Mouse (Mus musculus): Measurements from ENCODE around the gene Wwox.

The Wwox gene

DNA sequence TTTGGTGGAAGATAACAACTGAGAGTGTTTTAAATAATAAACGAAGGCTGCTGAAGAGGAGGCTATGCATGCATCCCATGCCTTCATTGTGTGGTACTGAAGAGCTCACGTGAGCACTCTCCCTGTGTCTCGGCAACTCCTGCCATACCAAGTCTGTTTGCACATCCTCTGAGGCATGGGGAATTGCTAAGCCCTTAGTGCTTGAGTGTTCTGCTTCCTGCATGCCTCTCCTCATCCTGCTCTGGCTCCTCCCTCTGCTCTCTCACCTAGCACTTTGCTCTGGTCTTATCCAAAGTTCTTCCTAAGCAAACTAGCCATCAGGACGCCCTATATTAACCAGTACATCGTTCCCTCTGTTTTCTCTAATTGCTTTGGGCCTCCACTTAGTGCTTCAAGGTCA lies 463.1 kb downstream of the Wwox start:
- DNase-seq (ENCODE audit: low spot score) = peak; percentile 27

DNA sequence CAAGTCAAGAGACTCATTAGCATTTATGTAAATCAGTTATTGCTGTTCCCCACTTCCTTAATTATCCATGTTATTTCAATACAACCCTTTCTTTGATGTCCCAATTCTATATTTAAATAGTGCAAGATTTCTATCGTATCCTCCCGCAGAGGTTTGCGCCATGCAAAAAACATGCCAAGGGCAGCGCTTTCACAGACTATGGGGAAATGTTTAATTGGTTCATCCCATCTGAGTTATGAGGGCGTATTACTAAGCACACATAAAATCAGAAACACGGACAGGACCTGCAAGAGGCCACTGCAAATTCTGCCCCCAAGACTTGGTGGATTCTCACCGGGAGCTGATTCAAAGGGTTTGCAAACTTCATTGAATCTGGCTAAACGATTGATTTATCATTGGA lies 468.6 kb downstream of the Wwox start:
- DNase-seq (ENCODE audit: low spot score) = no peak

DNA sequence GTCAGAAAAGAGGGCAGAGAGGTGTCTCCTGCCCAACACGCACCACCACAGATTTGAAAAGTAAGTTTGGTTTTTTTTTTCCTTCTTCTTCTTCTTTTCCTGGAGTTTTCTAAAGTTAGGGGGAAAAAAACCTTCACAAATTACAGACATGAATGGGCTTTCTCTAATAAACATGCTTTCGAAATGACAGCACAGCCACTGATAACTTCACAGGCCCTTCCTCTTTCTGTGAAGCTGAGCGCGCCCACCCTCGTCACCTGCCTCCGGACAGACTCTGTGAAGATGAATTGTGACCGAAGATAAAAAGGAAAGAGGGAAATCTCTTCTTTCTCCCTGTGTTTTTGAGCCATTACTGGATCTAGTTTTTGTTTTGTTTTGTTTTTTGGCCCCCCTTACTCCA lies 469.1 kb downstream of the Wwox start:
- no peak for DNase-seq (ENCODE audit: low spot score)

DNA sequence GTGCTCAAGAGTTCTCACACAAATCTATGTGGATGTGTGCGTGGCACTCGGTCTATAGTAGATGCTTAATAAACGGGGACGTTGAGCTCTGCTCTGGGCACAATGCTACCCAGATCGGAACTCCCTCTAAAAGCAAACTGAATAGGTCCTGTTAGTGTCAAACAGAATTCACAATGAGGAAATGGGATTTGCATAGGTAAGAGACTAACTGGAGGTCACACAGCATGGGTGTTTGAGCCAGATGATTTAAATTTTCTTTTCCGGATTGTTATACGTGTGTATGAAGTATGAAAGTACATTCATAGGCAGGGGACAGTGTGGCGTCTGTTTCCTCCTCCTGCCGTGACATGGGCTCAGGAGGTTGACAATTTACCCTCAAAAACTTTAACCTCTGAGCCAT lies 469.7 kb downstream of the Wwox start:
- DNase-seq (ENCODE audit: low spot score) = no peak

DNA sequence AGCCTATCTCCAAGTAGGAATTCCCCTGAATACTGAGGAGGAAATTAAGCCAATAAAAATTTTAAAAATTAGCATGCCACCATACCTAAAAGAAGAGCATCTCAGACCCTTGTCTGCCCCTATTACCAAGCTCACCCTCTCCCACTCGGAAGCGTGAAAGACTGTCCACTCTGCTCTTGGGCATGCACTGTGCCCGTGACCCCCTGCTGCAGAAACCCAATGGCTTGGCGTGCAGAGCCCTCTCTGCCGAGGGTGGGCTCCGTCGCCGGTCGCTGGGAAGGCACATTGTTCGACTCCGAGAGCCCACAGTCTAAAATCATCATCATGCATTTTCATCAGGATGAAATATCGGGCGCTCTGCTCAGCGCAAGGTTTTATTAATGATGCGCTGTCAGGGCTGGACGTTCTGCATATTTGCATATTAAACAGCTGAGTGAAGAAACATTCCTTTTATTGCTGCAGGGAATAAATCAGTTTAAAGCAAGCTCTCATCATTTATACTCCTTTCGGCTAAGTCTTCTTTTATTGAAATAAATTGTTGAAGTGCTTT lies 471.7 kb downstream of the Wwox start:
- no peak for DNase-seq (ENCODE audit: low spot score)

DNA sequence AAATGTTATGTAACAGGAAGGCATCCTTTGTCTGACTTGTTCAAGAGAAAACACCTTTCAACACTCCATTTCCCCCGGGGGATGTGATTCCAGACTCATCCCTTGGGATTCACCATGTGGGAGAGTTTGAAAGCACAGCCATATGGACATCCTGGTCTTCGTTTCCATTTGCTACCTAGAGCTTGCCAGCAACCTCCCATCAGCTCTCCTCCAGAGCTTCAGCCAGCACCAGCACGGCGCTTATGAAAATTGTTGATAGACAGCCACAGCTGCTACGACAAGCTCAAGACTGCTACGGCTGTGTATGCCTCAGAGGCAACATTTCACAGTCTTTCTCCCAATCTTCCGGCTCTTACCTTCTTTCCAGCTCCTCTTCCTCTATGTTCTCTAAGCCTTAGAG lies 484.2 kb downstream of the Wwox start:
- DNase-seq (ENCODE audit: low spot score) = no peak

DNA sequence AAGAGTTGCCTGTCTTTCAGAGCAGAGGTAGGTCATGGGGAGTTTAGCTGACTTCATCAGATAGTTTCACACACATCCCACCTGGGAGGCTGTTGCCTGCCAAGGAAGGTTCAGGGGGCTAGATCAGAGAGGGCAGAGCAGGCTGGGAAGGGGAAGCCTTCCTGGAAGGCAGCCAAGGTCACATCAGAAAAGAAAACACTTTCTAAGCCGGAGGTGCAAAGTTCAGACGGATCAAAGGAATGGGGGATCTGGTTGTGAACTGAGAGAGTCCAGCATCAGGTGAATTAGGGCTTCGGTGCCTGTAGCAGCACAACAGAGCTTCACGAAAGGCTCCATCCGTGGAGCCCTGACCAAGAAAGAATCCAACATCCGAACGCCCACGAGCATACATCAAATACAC lies 488.0 kb downstream of the Wwox start:
- DNase-seq (ENCODE audit: low spot score) = no peak

DNA sequence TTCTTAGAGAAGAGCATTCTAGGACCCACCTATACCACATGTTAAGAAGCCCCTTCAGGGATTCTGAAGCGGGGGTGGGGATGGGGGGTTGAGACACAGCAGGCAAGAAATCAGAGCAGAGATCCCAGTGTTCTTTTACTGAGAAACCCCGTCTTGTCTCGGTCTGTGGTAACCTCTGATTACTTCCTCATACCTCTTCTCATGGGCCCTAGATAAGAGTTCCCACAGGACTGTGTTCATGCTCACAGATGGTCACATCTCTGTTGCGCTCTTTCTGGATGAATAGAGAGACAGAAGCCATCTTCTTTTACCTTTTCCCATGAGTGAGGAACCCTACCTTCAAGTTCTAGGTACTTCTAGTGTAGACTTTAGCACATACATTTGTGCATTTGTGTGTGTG lies 488.5 kb downstream of the Wwox start:
- DNase-seq (ENCODE audit: low spot score) = no peak

DNA sequence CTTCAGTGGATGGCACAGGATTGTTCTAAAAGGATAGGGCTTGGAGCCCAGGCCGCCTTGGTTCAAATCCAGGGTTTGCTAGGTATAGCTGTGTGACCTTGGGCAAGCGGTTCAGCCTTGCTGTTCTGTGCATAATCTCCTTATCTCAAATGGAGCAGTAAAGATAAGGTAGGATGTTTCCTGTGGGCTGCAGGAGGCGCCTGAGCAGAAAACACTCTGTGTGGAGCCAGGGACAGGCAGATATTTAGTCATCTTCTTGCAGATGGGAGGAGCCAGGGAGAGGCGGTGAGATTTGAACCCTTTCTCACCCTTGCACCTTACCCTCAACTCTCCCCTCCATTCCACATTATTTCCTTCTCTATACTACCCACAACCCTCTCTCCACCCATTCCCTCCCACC lies 490.1 kb downstream of the Wwox start:
- no peak for DNase-seq (ENCODE audit: low spot score)

DNA sequence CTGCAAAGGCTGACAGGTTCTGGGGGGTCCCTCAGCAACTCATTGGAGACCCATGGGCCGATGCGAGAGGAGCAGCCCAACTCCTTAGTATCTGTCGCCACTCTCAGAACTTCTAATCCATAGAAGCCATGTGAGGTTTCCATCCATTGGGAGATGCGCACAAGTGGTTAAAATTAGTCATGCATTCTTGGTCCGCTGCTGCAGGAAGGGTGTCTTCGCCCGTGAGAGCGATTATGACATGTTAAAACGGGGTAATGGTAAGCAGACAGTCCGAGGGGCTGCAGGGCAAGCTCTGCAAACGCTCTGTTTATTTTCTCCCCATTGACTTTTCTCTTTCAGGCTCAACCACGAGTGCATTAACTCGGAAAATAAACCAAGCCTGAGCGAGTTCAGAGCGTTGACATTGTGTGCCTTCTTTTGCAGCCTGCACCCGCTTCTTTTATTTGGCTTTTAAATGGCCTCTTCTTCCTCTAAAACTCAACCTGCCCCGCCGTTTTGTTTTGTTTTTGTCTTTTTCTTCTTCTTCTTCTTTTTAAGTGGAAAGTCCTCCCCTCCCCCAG lies 492.7 kb downstream of the Wwox start:
- no peak for DNase-seq (ENCODE audit: low spot score)

DNA sequence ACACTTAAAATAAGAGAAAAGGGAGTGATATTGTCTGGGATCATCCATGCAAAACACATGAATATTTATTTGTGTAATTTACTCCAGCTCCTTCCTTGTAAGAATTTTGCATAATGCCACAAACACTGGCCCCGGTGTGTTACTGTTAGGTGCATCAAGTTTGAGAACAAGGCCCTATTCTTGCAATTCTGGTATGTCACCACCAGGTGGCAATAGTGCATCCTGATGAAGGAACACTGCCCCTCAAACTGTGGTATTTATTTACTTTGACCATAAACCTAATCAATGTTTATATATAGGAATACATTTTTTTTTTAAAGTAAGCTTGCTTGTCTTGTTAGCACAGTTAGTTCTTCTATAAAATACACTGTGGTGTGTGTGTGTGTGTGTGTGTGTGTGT lies 493.8 kb downstream of the Wwox start:
- DNase-seq (ENCODE audit: low spot score) = no peak

DNA sequence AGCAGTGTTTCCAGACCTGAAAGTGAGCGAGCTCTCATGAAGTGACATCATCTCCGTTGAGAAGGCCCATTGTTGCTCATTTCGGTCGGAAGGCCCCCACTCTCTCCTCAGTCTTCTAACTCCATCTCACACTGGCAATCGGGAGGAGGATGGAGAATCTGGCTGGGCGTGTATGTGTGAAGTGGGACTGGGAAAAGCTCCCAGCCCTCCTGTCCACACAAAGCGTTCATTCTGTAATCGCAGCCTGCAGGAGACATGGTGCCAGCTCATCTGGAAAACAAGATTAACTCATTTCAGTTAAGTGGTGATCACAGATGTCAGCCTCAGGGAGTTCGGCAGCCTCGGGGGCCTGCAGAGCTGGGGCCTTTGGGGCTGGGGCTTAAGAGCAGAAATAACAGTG lies 497.4 kb downstream of the Wwox start:
- DNase-seq (ENCODE audit: low spot score) = no peak

DNA sequence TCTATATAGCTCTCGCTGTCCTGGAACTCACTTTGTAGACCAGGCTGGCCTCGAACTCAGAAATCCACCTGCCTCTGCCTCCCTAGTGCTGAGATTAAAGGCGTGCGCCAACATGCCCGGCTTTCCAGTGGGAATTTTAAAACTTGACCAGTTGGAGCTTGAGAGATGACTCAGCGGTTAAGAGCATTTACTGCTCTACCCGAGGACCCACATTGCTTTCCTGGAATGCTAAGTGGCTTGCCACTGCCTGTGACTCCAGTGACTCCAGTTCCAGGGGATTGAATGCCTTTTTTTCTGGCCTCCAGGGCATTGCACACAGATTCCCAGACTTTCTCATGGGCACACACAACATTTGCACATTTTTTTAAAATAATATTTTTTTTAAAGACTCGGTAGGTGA lies 499.9 kb downstream of the Wwox start:
- peak; percentile 34 for DNase-seq (ENCODE audit: low spot score)

DNA sequence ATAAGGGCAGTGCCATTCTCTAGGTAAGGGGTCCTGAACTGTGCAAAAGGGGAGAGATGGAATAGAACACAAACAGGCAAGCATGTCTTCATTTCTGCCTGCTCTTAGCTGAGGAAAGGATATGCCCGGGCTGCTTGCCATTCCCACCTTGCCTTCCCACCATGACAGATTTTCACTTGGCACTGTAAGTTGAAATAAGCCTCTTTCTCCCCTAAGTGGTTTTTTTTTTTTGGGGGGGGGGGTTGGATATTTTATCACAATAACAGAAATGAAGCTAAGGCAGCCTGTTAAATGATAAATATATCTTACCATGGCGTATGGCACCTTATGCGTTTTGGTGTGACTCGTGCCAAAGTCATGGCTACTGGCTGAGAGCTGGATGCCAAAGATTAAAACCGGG lies 501.6 kb downstream of the Wwox start:
- DNase-seq (ENCODE audit: low spot score) = no peak

DNA sequence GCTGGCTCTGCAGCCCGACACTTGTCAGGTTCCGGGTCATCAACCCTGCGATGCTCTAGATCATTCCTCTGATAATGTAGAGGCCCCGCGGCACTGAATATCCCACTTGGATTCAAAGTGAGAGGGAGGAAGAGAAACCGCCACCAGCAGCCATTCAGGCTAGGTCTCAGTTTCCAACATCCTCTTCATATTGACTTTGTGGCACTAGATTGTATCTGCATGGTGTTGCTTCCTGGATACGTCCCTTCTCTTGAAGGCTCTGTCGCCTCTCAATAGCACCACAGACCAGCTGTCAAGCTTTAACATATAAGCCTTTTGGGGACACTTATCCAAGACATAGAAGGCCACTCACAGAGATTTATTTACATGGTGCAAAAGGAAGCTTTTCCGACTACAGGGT lies 502.2 kb downstream of the Wwox start:
- no peak for DNase-seq (ENCODE audit: low spot score)

DNA sequence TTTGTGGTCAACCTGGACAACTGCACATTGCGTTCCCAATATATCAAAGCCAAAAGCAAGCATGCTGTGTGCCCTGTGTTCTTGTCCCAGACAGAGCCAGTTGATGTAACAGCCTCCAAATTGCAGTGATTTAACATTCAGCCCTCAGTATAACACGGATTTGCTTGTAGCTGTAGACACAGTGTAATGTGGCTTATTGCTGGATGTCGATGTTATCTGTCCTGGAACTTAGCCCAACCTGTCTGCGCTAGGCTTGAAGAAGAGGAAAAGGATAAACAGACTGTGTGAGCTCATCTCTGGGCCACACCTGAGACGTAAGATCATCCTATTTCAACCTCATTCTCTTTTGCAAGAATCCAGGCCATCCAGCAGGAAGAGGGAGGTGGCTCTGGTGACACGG lies 508.5 kb downstream of the Wwox start:
- DNase-seq (ENCODE audit: low spot score) = no peak

DNA sequence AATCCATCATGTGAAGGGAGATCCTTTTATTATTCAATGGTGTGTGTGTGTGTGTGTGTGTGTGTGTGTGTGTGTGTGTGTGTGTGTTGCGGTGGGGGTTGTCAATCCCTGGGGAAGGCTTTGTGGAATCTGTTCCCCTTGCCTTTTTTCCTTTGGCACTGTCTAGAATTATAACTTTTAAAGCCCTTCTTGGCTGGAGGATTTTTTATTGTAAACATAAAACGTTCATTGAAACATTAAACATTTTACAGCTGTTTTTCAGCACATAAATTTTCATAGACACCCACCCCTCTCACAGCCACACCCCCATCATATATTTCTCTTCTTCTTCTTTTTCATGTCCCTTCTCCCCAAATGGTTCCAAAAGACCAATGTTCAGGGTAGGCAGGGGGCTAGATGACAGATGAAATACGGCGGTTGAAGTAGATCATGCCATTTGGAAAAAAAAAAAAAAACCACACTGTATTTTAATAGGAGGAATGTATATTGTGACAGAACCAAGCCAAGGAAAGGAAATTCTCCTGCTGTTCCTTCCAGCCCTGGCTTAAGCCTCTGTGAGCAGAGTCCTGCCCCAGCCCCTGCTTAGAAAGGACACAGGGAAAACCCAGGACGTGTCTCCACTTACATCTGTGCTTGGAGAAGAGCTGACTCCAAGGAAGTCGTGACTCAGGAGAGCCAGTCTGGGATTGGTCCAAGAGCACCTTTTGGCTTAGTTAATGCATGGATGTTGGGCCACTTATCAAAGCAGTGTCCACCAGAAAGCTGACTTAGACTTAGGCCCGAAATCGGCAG lies 517.1 kb downstream of the Wwox start:
- no peak for DNase-seq (ENCODE audit: low spot score)

DNA sequence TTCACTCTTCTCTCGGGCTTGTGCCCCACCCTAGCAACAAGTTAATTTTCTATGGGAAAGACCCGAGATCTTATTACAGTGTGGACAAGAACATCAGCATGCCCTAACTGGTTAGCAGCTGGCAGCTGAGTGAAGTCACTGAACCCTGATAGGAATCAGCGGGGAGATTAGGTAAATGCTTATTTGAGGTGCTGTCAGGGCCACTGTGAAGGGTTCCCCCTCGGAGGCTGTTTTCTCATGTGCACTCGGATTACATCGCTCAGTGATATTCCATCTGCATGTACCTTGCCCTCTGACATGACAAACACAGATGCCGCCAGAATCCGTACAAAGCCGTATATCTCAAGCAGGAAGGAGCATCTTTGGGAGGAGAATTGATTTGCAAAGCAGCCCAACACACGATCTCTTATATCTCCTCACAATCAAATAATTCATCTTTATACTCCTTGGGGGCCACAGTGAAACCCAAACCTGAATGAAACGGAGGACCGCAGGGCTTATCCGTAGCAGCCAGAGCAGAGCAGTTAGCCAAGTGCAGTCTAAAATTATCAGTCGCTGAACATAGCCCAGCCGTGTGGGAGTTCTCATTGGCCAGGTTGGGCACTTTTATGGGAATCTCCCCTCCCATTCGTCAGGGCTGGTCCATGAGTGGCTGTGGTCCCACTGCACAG lies 519.1 kb downstream of the Wwox start:
- no peak for DNase-seq (ENCODE audit: low spot score)

DNA sequence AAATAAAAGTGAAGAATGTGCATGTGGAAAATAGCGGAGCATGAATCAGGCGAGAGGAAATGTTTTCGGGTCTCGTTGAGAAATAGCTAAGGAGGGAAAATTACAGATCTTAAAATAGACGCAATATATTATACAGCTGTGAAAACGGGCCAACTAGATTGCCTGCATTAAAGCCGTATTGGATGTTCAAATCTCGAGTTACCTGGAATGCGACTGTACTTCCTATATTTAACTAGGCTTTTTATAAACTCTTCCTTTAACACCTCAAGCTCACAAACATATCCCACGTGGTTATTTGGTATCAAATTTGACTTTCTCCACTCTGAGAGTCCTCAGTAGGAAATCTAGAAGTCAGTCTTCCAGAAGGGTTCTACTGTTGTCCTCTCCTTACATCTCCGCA lies 520.0 kb downstream of the Wwox start:
- DNase-seq (ENCODE audit: low spot score) = no peak

DNA sequence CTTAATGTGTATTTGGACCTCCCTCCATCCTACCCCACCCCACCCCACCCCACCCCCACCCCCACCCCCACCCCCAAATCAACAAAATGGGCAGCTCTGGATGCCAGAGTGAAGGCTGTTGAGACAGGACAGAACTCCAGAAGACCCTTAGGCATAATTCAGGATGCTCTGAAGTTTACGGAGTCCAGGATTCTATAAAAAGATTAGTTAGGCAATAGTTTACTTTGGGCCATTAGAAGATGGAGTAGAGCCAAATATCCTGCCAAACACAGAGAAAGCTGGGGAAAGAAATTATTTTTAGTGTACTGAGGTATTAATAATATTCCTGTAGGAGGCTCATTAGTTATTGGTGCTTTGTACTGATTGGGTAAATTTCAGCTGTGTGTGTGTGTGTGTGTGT lies 523.0 kb downstream of the Wwox start:
- DNase-seq (ENCODE audit: low spot score) = peak; percentile 7

DNA sequence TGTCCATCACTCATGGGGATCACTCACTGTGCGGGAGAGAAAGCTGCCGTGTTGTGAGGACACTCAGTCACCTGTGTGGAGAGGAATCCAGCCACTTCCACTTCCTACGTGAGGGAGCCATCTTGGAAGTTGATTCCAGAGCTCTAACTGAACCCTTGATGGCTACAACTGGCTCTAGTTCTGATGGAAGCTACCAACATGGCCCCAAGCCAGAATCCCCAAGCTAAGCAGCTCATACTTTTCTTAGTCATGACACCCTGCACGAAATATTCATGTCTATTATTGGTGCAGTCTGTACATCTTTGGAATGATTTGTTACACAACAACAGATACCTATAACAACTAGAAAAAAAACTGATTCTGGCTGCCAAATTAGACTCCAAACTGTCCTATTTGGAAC lies 523.8 kb downstream of the Wwox start:
- no peak for DNase-seq (ENCODE audit: low spot score)

DNA sequence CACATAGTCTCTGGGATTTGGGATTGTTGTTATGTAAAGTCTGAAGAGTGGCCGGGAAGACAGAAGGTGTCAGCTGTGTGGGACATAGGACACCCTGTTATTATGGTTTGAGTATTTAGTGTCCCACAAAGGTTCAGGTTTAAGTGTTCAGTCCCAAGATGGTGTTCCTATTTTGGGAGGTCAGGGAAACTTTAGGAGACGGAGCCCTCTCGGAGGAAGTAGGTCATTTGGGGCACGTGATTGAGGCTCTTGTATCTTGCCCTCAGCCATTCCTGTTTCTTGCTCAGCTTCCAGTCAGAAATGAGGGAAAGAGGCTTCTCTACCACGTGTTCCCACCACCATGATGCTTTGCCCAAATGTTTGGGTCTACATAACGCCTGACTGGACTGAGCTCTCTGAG lies 524.8 kb downstream of the Wwox start:
- DNase-seq (ENCODE audit: low spot score) = no peak

DNA sequence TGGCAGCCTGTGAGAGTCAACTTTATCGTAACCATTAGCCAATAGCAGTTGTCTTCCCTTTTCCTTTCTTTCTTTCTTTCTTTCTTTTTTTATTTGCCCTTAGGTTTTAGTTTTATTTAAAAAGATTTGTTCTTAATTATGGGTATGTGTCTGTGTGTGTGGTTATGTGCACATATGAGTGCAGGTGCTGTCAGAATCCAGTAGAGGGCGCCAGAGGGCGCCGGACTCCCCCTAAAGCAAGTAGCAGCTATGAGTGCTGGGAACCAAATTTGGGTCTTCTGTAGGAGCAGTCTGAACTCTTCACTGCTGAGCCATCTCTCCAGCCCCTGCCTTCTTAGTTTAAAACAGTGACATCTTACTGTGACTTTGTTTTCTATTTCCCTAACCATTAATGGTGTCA lies 529.4 kb downstream of the Wwox start:
- no peak for DNase-seq (ENCODE audit: low spot score)

Data from lung, postnatal 25 days (tissue).